ENCODE assay signal across 3 mouse cellular contexts in genomic region chr13:17457981-17458380, GRCm38 (mm10).
DNase-seq lines count a peak whose midpoint lies in the region.

No protein-coding gene starts in this region.

- peak; percentile 59 for DNase-seq in ES-CJ7 (ENCODE audit: low read depth, low spot score)
- DNase-seq in R1 (ENCODE audit: low read depth, low spot score): peak; percentile 88
- DNase-seq in ZHBTc4 (ENCODE audit: low read depth, low spot score): peak; percentile 59
